Mouse (Mus musculus) lung, postnatal 4 days (tissue): Measurements from ENCODE around the gene Gm10352.
"Not testable (repeated sequence)": the region's sequence is repeated elsewhere in the genome, so short reads cannot be mapped to it uniquely, and the experiment has no call there.

ENCODE experiments used
- DNase-seq, 2 experiments: peaks; one replicate each; pipeline ENCODE4 v3.0.0; 2021

The Gm10352 gene

GRCm38 (mm10) chrY:2900689-2901088, at the start of gene Gm10352:
Gm10352 (plus strand) TSS chrY:2900989.
- DNase-seq, result not testable (repeated sequence)

- not testable (repeated sequence) for DNase-seq
Observed at GRCm38 (mm10) chrY:2932282-2932681, 31.5 kb downstream of the Gm10352 start, which contains the start of gene Gm29289. Gm29289 (plus strand) TSS chrY:2932582.
